12 mouse cellular contexts compared by ENCODE assay signal in genomic region chr12:16155791-16156558, GRCm38 (mm10).
DNase-seq lines count a peak whose midpoint lies in the region; ATAC-seq and TF ChIP-seq lines count a peak whose summit lies in the region.
"Had no signal": no experiment of that assay in that cellular context is flagged by ENCODE, and none has a peak within 500 bp of the region (broad histone marks: within the 10 kb centered on the region; RNA-seq: fewer than 3 reads in every experiment).

No protein-coding gene starts in this region.

- WGBS in hindbrain, embryonic 11.5 days: 21% methylated on average over 2 of the region's 2 CpGs
- WGBS in midbrain, embryonic 16.5 days: 7% methylated on average over 2 of the region's 2 CpGs
- 37% methylated on average over 2 of the region's 2 CpGs for WGBS in kidney, embryonic 16.5 days

- intact Hi-C loops in left cerebral cortex, postnatal 14 days (cut with DNase I): no loop called here
- intact Hi-C loops in left cerebral cortex, postnatal 36 days (cut with DNase I): no loop called here

- H3K4me2 ChIP-seq in hindbrain, embryonic 11.5 days (replicated peaks; ENCODE audit: low read depth, low read length): no peak overlapping the region
- no peak overlapping the region for H3K4me2 ChIP-seq in midbrain, embryonic 16.5 days (ENCODE audit: low read length)
- no peak overlapping the region for H3K4me2 ChIP-seq in kidney, embryonic 16.5 days (replicated peaks; ENCODE audit: low read depth, low read length)

- no peaks in the 10 kb centered on the region for H3K27me3 ChIP-seq in hindbrain, embryonic 11.5 days (ENCODE audit: control insufficient read depth, insufficient read depth, low read length)
- H3K27me3 ChIP-seq in midbrain, embryonic 16.5 days (ENCODE audit: control insufficient read depth, insufficient read depth, low read depth, low read length): no peaks in the 10 kb centered on the region
- no peaks in the 10 kb centered on the region; the same call in 1 of the 2 replicates for H3K27me3 ChIP-seq in kidney, embryonic 16.5 days (ENCODE audit: insufficient read depth, low read length)

- ATAC-seq in hindbrain, embryonic 11.5 days (ENCODE audit: low FRiP score): no peak
- peak; percentile 82 for ATAC-seq in midbrain, embryonic 16.5 days
- ATAC-seq in kidney, embryonic 16.5 days (ENCODE audit: low FRiP score, low TSS enrichment): no peak

- no peaks in the 10 kb centered on the region for H3K36me3 ChIP-seq in hindbrain, embryonic 11.5 days (ENCODE audit: control insufficient read depth, insufficient read depth, low read length)
- no peaks in the 10 kb centered on the region for H3K36me3 ChIP-seq in midbrain, embryonic 16.5 days (ENCODE audit: control insufficient read depth, insufficient read depth, low read length)
- H3K36me3 ChIP-seq in kidney, embryonic 16.5 days (ENCODE audit: insufficient read depth, low read length): no peaks in the 10 kb centered on the region

- no peak for TF ChIP-seq CTCF in brain, embryonic 14.5 days (IDR thresholded peaks at IDR 0.05; ENCODE audit: borderline replicate concordance, extremely low read depth, insufficient read depth, insufficient read length)

- no peak overlapping the region for H3K27ac ChIP-seq in hindbrain, embryonic 11.5 days (ENCODE audit: low read depth, low read length)
- H3K27ac ChIP-seq in midbrain, embryonic 16.5 days (ENCODE audit: low read length): peak overlapping the region; percentile 44
- H3K27ac ChIP-seq in kidney, embryonic 16.5 days (ENCODE audit: low read length): no peak overlapping the region

- no peaks in the 10 kb centered on the region for H3K9me3 ChIP-seq in hindbrain, embryonic 11.5 days (ENCODE audit: control insufficient read depth, low read length)
- no peaks in the 10 kb centered on the region for H3K9me3 ChIP-seq in midbrain, embryonic 16.5 days (replicated peaks; ENCODE audit: control insufficient read depth, low read length, poor library complexity, severe bottlenecking)
- H3K9me3 ChIP-seq in kidney, embryonic 16.5 days (ENCODE audit: low read length): no peaks in the 10 kb centered on the region

- TF ChIP-seq POLR2A in brain, embryonic 14.5 days (IDR thresholded peaks at IDR 0.05; ENCODE audit: borderline replicate concordance, extremely low read depth, insufficient read depth, insufficient read length, poor library complexity, severe bottlenecking): no peak

- no peak overlapping the region for H3K4me3 ChIP-seq in hindbrain, embryonic 11.5 days (ENCODE audit: low read depth, low read length)
- no peak overlapping the region for H3K4me3 ChIP-seq in midbrain, embryonic 16.5 days (ENCODE audit: low read depth, low read length)
- H3K4me3 ChIP-seq in kidney, embryonic 16.5 days (ENCODE audit: low read length): no peak overlapping the region

- no peak overlapping the region for H3K9ac ChIP-seq in hindbrain, embryonic 11.5 days (ENCODE audit: low read depth, low read length)
- H3K9ac ChIP-seq in midbrain, embryonic 16.5 days (ENCODE audit: low read depth, low read length): no peak overlapping the region
- no peak overlapping the region for H3K9ac ChIP-seq in kidney, embryonic 16.5 days (replicated peaks; ENCODE audit: low read length)

- peak; percentile 23 to 25 for DNase-seq in left cerebral cortex, postnatal 14 days (ENCODE audit: low spot score in 2 of 2)
- DNase-seq in left cerebral cortex, postnatal 36 days (ENCODE audit: low spot score in 2 of 2): no peak
- DNase-seq in brain, embryonic 14.5 days (ENCODE audit: low read depth): peak; percentile 88
- peak; percentile 8 for DNase-seq in hindbrain, embryonic 11.5 days (ENCODE audit: low spot score)
- DNase-seq in adrenal gland, postnatal 10 days: no peak
- DNase-seq: adrenal gland, adult 2 months; cerebellum, adult 8-10 months; heart, postnatal 14 days; kidney, postnatal 25 days; lung, postnatal 14 days had no signal

- H3K4me1 ChIP-seq in hindbrain, embryonic 11.5 days (replicated peaks; ENCODE audit: control insufficient read depth, insufficient read depth, low read length): no peaks in the 10 kb centered on the region
- peaks cover 7% of the 10 kb centered on the region for H3K4me1 ChIP-seq in midbrain, embryonic 16.5 days (ENCODE audit: control insufficient read depth, insufficient read depth, low read length)
- H3K4me1 ChIP-seq in kidney, embryonic 16.5 days (ENCODE audit: insufficient read depth, low read length): no peaks in the 10 kb centered on the region

Comparison
In these comparisons a context has a peak if more than half of its experiments do, and no peak if none do; other contexts are left out.
1. DNase-seq: peak in left cerebral cortex, postnatal 14 days (2 of 2), brain, embryonic 14.5 days (single experiment) and hindbrain, embryonic 11.5 days (single experiment); none in left cerebral cortex, postnatal 36 days (0 of 2) and adrenal gland, postnatal 10 days (single experiment).